Mouse (Mus musculus) E14TG2a.4 (cell line): ENCODE measurements around the gene Kcng4.
A peak's percentile ranks its signal among the peaks of the same experiment; 100 is the strongest.

Experiments
- CTCF ChIP-seq: conservative IDR thresholded peaks from 2 replicates; pipeline ENCODE4 v1.5.1; 2014; ENCODE audit warnings: low read length
- NANOG ChIP-seq: IDR thresholded peaks from 2 replicates; pipeline ENCODE4 v1.6.1; 2014; ENCODE audit warnings: borderline replicate concordance, low read length, mixed read lengths

DNA sequence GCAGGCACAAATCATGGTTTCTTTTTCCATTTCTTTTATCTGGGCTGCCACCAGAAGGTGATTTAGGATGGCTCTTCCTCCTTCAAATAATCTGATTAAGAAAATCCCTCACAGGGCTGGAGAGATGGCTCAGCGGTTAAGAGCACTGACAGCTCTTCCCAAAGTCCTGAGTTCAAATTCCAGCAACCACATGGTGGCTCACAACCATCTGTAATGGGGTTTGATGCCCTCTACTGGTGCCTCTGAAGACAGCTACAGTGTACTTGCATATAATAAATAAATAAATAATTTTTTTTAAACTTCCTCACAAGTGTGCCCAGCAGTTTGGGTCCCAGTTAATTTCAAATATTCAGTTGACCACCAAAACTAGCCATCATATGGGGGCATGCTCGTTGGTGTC, 29.3 kb downstream of the Kcng4 start:
- peak; percentile 24 for TF ChIP-seq CTCF
- TF ChIP-seq NANOG = no peak
